Mouse (Mus musculus) lung, embryonic 16.5 days (tissue): ENCODE data around the gene Hsd17b13. TPM values are rescaled to one million over a fixed set of nuclear protein-coding genes. Genes with fewer than 3 reads are reported as not detected.

Experiments
- ATAC-seq: fragments of 200-750 bp; cut with Nextera tagmentation; 2 replicates; pipeline ENCODE4 v1.8.0; 2017; ENCODE audit warnings: low read depth, mild to moderate bottlenecking, moderate library complexity
- H3K27ac ChIP-seq: fragments of 300-500 bp; sonication (generic); 2 replicates; pipeline ENCODE4 v1.5.1; 2014; ENCODE audit warnings: mild to moderate bottlenecking, control low read depth, low read length
- H3K27me3 ChIP-seq: fragments of 300-500 bp; sonication (generic); 2 replicates; pipeline ENCODE4 v1.6.1; 2014; ENCODE audit warnings: low read depth, low read length, mixed read lengths; ENCODE audit not compliant: control insufficient read depth, insufficient read depth
- H3K36me3 ChIP-seq: fragments of 300-500 bp; sonication (generic); 2 replicates; pipeline ENCODE4 v1.6.1; 2014; ENCODE audit warnings: low read length; ENCODE audit not compliant: control insufficient read depth, insufficient read depth
- H3K4me1 ChIP-seq: fragments of 300-500 bp; sonication (generic); replicated peaks from 2 replicates; pipeline ENCODE4 v1.6.1; 2014; ENCODE audit warnings: low read length, mixed read lengths; ENCODE audit not compliant: control insufficient read depth, insufficient read depth
- H3K4me2 ChIP-seq: fragments of 300-500 bp; sonication (generic); 2 replicates; pipeline ENCODE4 v1.6.1; 2014; ENCODE audit warnings: low read depth, low read length, control low read depth
- H3K4me3 ChIP-seq: fragments of 300-500 bp; sonication (generic); 2 replicates; pipeline ENCODE4 v1.5.1; 2014; ENCODE audit warnings: mild to moderate bottlenecking, low read length, control low read depth
- H3K9ac ChIP-seq: fragments of 300-500 bp; sonication (generic); 2 replicates; pipeline ENCODE4 v1.6.1; 2014; ENCODE audit warnings: low read length, control low read depth
- H3K9me3 ChIP-seq: fragments of 300-500 bp; sonication (generic); 2 replicates; pipeline ENCODE4 v1.6.1; 2016; ENCODE audit warnings: low read length; ENCODE audit not compliant: control insufficient read depth
- WGBS: fragments of 180-500 bp; shearing (Covaris S2); extraction: QIAGEN DNeasy Blood & Tissue Kit; methylation state at CpG from one replicate; pipeline ENCODE4 v1.1.7; 2014; 5-methylcytosine and 5-hydroxymethylcytosine counted together
- polyA plus RNA-seq: library from polyadenylated mRNA; unstranded; fragments of >200 nt; fragmentation: Nextera tagmentation; extraction: Ambion mirVana; gene quantifications from 2 replicates; pipeline ENCODE4 v1.2.1, GENCODE M21; 2015

The Hsd17b13 gene
- polyA plus RNA-seq, 1 experiment from 2014 or later, result 0.19 TPM

GRCm38 (mm10) chr5:104009421-104009820 is 32.2 kb upstream of the Hsd17b13 start:
- no peak overlapping the region for H3K4me2 ChIP-seq
- no peaks in the 10 kb centered on the region for H3K27me3 ChIP-seq
- 90% methylated on average over 3 of the region's 3 CpGs for WGBS
- H3K4me3 ChIP-seq, result no peak overlapping the region
- no peak overlapping the region for H3K27ac ChIP-seq
- H3K36me3 ChIP-seq, result peaks cover 8% of the 10 kb centered on the region; the same call in 1 of the 2 replicates
- no peaks in the 10 kb centered on the region for H3K9me3 ChIP-seq
- no peak for ATAC-seq
- no peak overlapping the region for H3K9ac ChIP-seq
- no peaks in the 10 kb centered on the region for H3K4me1 ChIP-seq

GRCm38 (mm10) chr5:104007801-104008200 is 30.6 kb upstream of the Hsd17b13 start:
- Histone ChIP-seq H3K27ac (no peak overlapping the region), H3K27me3 (no peaks in the 10 kb centered on the region), H3K4me1 (peaks cover 5% of the 10 kb centered on the region; the same call in 1 of the 2 replicates), H3K9ac (no peak overlapping the region), H3K4me3 (no peak overlapping the region), H3K36me3 (peaks cover 8% of the 10 kb centered on the region; the same call in 1 of the 2 replicates), H3K4me2 (no peak overlapping the region), H3K9me3 (no peaks in the 10 kb centered on the region)
- ATAC-seq, result no peak
- WGBS, result 72% methylated on average over 5 of the region's 5 CpGs

- 74% methylated on average over 3 of the region's 3 CpGs for WGBS
- Histone ChIP-seq H3K27ac (no peak overlapping the region), H3K27me3 (no peaks in the 10 kb centered on the region), H3K4me3 (no peak overlapping the region), H3K36me3 (peaks cover 10% of the 10 kb centered on the region; the same call in 1 of the 2 replicates), H3K4me1 (peaks cover 5% of the 10 kb centered on the region; the same call in 1 of the 2 replicates), H3K9me3 (no peaks in the 10 kb centered on the region), H3K9ac (no peak overlapping the region), H3K4me2 (no peak overlapping the region)
- ATAC-seq, result no peak
Observed at GRCm38 (mm10) chr5:104006811-104007210, 29.6 kb upstream of the Hsd17b13 start.

- peaks cover 10% of the 10 kb centered on the region; the same call in 1 of the 2 replicates for H3K36me3 ChIP-seq
- peaks cover 5% of the 10 kb centered on the region; the same call in 1 of the 2 replicates for H3K4me1 ChIP-seq
- no peak overlapping the region for H3K4me2 ChIP-seq
Observed at GRCm38 (mm10) chr5:104003955-104004354, 26.7 kb upstream of the Hsd17b13 start.

GRCm38 (mm10) chr5:104003256-104003931 is 26.2 kb upstream of the Hsd17b13 start:
- peaks cover 9% of the 10 kb centered on the region; the same call in 1 of the 2 replicates for H3K36me3 ChIP-seq
- 0 out of 2 replicates have a peak, but pooled peaks have one; percentile 49 for ATAC-seq
- H3K4me3 ChIP-seq, result no peak overlapping the region
- no peaks in the 10 kb centered on the region for H3K27me3 ChIP-seq
- H3K9me3 ChIP-seq, result no peaks in the 10 kb centered on the region
- 37% methylated on average over 15 of the region's 15 CpGs for WGBS
- H3K27ac ChIP-seq, result 0 out of 2 replicates have a peak overlapping the region, but pooled peaks have one; percentile 3
- peak overlapping the region; percentile 4 for H3K4me2 ChIP-seq
- H3K4me1 ChIP-seq, result peaks cover 5% of the 10 kb centered on the region; the same call in 1 of the 2 replicates
- no peak overlapping the region for H3K9ac ChIP-seq

More at GRCm38 (mm10) chr5:104003955-104004354, 26.7 kb upstream of the Hsd17b13 start:
- H3K9ac ChIP-seq, result no peak overlapping the region
- ATAC-seq, result 0 out of 2 replicates have a peak, but pooled peaks have one; percentile 34
- WGBS, result 59% methylated on average over 2 of the region's 2 CpGs
- no peaks in the 10 kb centered on the region for H3K9me3 ChIP-seq
- H3K27ac ChIP-seq, result 0 out of 2 replicates have a peak overlapping the region, but pooled peaks have one; percentile 3
- H3K27me3 ChIP-seq, result no peaks in the 10 kb centered on the region
- no peak overlapping the region for H3K4me3 ChIP-seq

- peaks cover 8% of the 10 kb centered on the region; the same call in 1 of the 2 replicates for H3K36me3 ChIP-seq
- peaks cover 5% of the 10 kb centered on the region; the same call in 1 of the 2 replicates for H3K4me1 ChIP-seq
- no peak overlapping the region for H3K27ac ChIP-seq
- H3K4me3 ChIP-seq, result no peak overlapping the region
- H3K9me3 ChIP-seq, result no peaks in the 10 kb centered on the region
- H3K27me3 ChIP-seq, result no peaks in the 10 kb centered on the region
- peak overlapping the region; percentile 4; the same call in 1 of the 2 replicates for H3K4me2 ChIP-seq
- WGBS, result 39% methylated on average over 18 of the region's 18 CpGs
- 0 out of 2 replicates have a peak, but pooled peaks have one; percentile 31 for ATAC-seq
- H3K9ac ChIP-seq, result no peak overlapping the region
Observed at GRCm38 (mm10) chr5:104002549-104003255, 25.5 kb upstream of the Hsd17b13 start.

- Histone ChIP-seq H3K4me2 (no peak overlapping the region), H3K9ac (no peak overlapping the region), H3K27me3 (no peaks in the 10 kb centered on the region), H3K4me1 (peaks cover 5% of the 10 kb centered on the region; the same call in 1 of the 2 replicates), H3K27ac (no peak overlapping the region), H3K36me3 (peaks cover 5% of the 10 kb centered on the region; the same call in 1 of the 2 replicates), H3K9me3 (no peaks in the 10 kb centered on the region), H3K4me3 (no peak overlapping the region)
- ATAC-seq, result peak; percentile 45; the same call in 1 of the 2 replicates
- WGBS, result 0% methylated on average over 5 of the region's 5 CpGs
Observed at GRCm38 (mm10) chr5:103999738-104000137, 22.5 kb upstream of the Hsd17b13 start.

GRCm38 (mm10) chr5:103998739-103999138 is 21.5 kb upstream of the Hsd17b13 start:
- H3K4me1 ChIP-seq, result peaks cover 4% of the 10 kb centered on the region; the same call in 1 of the 2 replicates
- no peak overlapping the region for H3K27ac ChIP-seq
- 0 out of 2 replicates have a peak, but pooled peaks cover 2% of the 10 kb centered on the region for H3K36me3 ChIP-seq
- no peak for ATAC-seq
- no peak overlapping the region for H3K4me3 ChIP-seq
- whole genome bisulfite sequencing, result 66% methylated on average over 5 of the region's 5 CpGs
- no peak overlapping the region for H3K4me2 ChIP-seq
- no peaks in the 10 kb centered on the region for H3K9me3 ChIP-seq
- no peaks in the 10 kb centered on the region for H3K27me3 ChIP-seq
- no peak overlapping the region for H3K9ac ChIP-seq

- Histone ChIP-seq H3K36me3 (no peaks in the 10 kb centered on the region), H3K4me2 (no peak overlapping the region), H3K4me3 (no peak overlapping the region), H3K9me3 (no peaks in the 10 kb centered on the region), H3K9ac (no peak overlapping the region), H3K27me3 (no peaks in the 10 kb centered on the region), H3K27ac (no peak overlapping the region), H3K4me1 (no peaks in the 10 kb centered on the region)
- no peak for ATAC-seq
- WGBS, result 59% methylated on average over 3 of the region's 3 CpGs
Observed at GRCm38 (mm10) chr5:103995181-103995580, 18.0 kb upstream of the Hsd17b13 start.
